15 mouse cellular contexts compared by ENCODE assay signal in the genomic region with DNA sequence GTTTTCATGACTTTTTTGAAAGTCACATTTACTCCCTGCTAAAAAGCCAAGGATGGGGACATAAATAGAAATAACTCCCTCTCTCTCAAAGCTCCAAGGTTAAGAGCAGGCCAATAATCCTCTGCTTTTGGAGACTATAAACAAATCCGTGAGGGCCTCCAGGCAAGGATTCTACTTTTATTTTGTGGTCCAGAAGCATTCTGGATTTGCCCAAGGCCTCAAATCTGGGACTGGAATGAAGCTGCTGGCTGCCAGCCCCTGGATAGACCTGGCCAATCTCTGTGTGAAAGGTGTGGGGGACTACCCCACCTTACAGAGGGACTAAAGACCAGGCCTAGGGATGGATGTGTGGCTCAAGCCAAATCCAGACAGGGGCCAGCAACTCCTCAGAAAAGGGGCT. TPM values are rescaled to one million over a fixed set of nuclear protein-coding genes. Genes with fewer than 3 reads are reported as not detected.
DNase-seq lines count a peak whose midpoint lies in the region; ATAC-seq and TF ChIP-seq lines count a peak whose summit lies in the region.
"Had no signal": no experiment of that assay in that cellular context is flagged by ENCODE, and none has a peak within 500 bp of the region (broad histone marks: within the 10 kb centered on the region; RNA-seq: fewer than 3 reads in every experiment).

No protein-coding gene starts in this region.

- peak overlapping the region; percentile 85 for H3K27ac ChIP-seq in heart, embryonic 13.5 days (replicated peaks)
- no peak overlapping the region for H3K27ac ChIP-seq in heart, adult 2 months
- peak overlapping the region; percentile 79; the same call in 1 of the 2 replicates for H3K27ac ChIP-seq in lung, embryonic 16.5 days (ENCODE audit: low read length)
- 0 out of 2 replicates have a peak overlapping the region, but pooled peaks have one; percentile 12 for H3K27ac ChIP-seq in intestine, embryonic 16.5 days (ENCODE audit: low read length)
- H3K27ac ChIP-seq in stomach, postnatal 0 days (replicated peaks), result peak overlapping the region; percentile 65
- H3K27ac ChIP-seq: liver, embryonic 15.5 days had no signal

- no peaks in the 10 kb centered on the region for H3K9me3 ChIP-seq in heart, embryonic 13.5 days
- no peaks in the 10 kb centered on the region for H3K9me3 ChIP-seq in lung, embryonic 16.5 days (ENCODE audit: control insufficient read depth, low read length)
- H3K9me3 ChIP-seq in intestine, embryonic 16.5 days (ENCODE audit: control insufficient read depth, low read length), result no peaks in the 10 kb centered on the region
- no peaks in the 10 kb centered on the region for H3K9me3 ChIP-seq in stomach, postnatal 0 days (ENCODE audit: control insufficient read depth, low read length)
- H3K9me3 ChIP-seq: liver, embryonic 15.5 days had no signal

- TF ChIP-seq EP300 in heart, adult 2 months (IDR thresholded peaks at IDR 0.05; ENCODE audit: insufficient read depth, low read depth, low read length), result no peak
- TF ChIP-seq EP300 in stomach, postnatal 0 days (optimal IDR thresholded peaks at IDR 0.05), result no peak

- no peak overlapping the region for H3K4me2 ChIP-seq in heart, embryonic 13.5 days
- H3K4me2 ChIP-seq in lung, embryonic 16.5 days (ENCODE audit: low read depth, low read length), result no peak overlapping the region
- H3K4me2 ChIP-seq in intestine, embryonic 16.5 days (ENCODE audit: low read depth, low read length), result no peak overlapping the region
- no peak overlapping the region for H3K4me2 ChIP-seq in stomach, postnatal 0 days (replicated peaks; ENCODE audit: low read depth)

- peaks cover 33% of the 10 kb centered on the region for H3K4me1 ChIP-seq in heart, embryonic 13.5 days
- H3K4me1 ChIP-seq in heart, adult 2 months (ENCODE audit: control insufficient read depth, insufficient read depth, low read length), result peaks cover 5% of the 10 kb centered on the region
- H3K4me1 ChIP-seq in lung, embryonic 16.5 days (replicated peaks; ENCODE audit: control insufficient read depth, insufficient read depth, low read length), result peaks cover 28% of the 10 kb centered on the region
- H3K4me1 ChIP-seq in intestine, embryonic 16.5 days (ENCODE audit: control insufficient read depth, insufficient read depth, low read length), result peaks cover 19% of the 10 kb centered on the region
- H3K4me1 ChIP-seq in stomach, postnatal 0 days (replicated peaks; ENCODE audit: control insufficient read depth, insufficient read depth), result peaks cover 2% of the 10 kb centered on the region; the same call in 1 of the 2 replicates
- H3K4me1 ChIP-seq: liver, embryonic 15.5 days had no signal

- no peak for DNase-seq in heart, adult 2 months
- no peak for DNase-seq in lung, postnatal 36 days
- no peak for DNase-seq in stomach, postnatal 0 days (ENCODE audit: low spot score)
- no peak for DNase-seq in cerebellum, adult 9-10 months
- DNase-seq: cerebellum, adult 18-20 months; gastrocnemius, postnatal 36 days; heart, postnatal 36 days; kidney, postnatal 10 days; layer of hippocampus, adult 9-11 months; right cerebral cortex, postnatal 14 days had no signal

- H3K27me3 ChIP-seq in heart, embryonic 13.5 days (replicated peaks), result no peaks in the 10 kb centered on the region
- no peaks in the 10 kb centered on the region for H3K27me3 ChIP-seq in heart, adult 2 months (ENCODE audit: control insufficient read depth, insufficient read depth, low read length)
- H3K27me3 ChIP-seq in lung, embryonic 16.5 days (ENCODE audit: control insufficient read depth, insufficient read depth, low read depth, low read length), result no peaks in the 10 kb centered on the region; the same call in 1 of the 2 replicates
- 0 out of 2 replicates have a peak, but pooled peaks cover 2% of the 10 kb centered on the region for H3K27me3 ChIP-seq in intestine, embryonic 16.5 days (replicated peaks; ENCODE audit: control insufficient read depth, insufficient read depth, low read length)
- no peaks in the 10 kb centered on the region for H3K27me3 ChIP-seq in stomach, postnatal 0 days (ENCODE audit: control insufficient read depth, insufficient read depth, low read length)

- WGBS in heart, embryonic 13.5 days, result 76% methylated on average over 1 of the region's 1 CpGs
- WGBS in heart, adult 2 months, result 67% methylated on average over 1 of the region's 1 CpGs
- 56% methylated on average over 1 of the region's 1 CpGs for WGBS in lung, embryonic 16.5 days
- WGBS in intestine, embryonic 16.5 days, result 56% methylated on average over 1 of the region's 1 CpGs
- WGBS in stomach, postnatal 0 days, result 31% methylated on average over 1 of the region's 1 CpGs

- no peak for TF ChIP-seq CTCF in heart, adult 2 months (IDR thresholded peaks at IDR 0.05)
- no peak for TF ChIP-seq CTCF in stomach, postnatal 0 days (IDR thresholded peaks at IDR 0.05; ENCODE audit: low read depth)

- intact Hi-C loops in heart, adult 2 months (cut with DNase I), result no loop called here

- ATAC-seq in heart, embryonic 13.5 days (ENCODE audit: extremely low read depth, insufficient number of reproducible peaks, low FRiP score, low TSS enrichment), result no peak
- ATAC-seq in lung, embryonic 16.5 days (ENCODE audit: low read depth), result no peak
- ATAC-seq in intestine, embryonic 16.5 days, result no peak
- no peak for ATAC-seq in stomach, postnatal 0 days (ENCODE audit: low FRiP score, low TSS enrichment)
- ATAC-seq: CD4-positive, CD25-positive, alpha-beta regulatory T cell, adult 4 months had no signal

- H3K4me3 ChIP-seq in heart, embryonic 13.5 days, result no peak overlapping the region
- H3K4me3 ChIP-seq in heart, adult 2 months, result no peak overlapping the region
- no peak overlapping the region for H3K4me3 ChIP-seq in lung, embryonic 16.5 days (ENCODE audit: low read length)
- no peak overlapping the region for H3K4me3 ChIP-seq in intestine, embryonic 16.5 days (ENCODE audit: low read length)
- H3K4me3 ChIP-seq in stomach, postnatal 0 days (ENCODE audit: low read depth, low read length), result no peak overlapping the region
- H3K4me3 ChIP-seq: liver, embryonic 15.5 days had no signal

- no peak overlapping the region for H3K9ac ChIP-seq in heart, embryonic 13.5 days
- no peak overlapping the region for H3K9ac ChIP-seq in heart, adult 2 months (ENCODE audit: low read depth, low read length)
- no peak overlapping the region for H3K9ac ChIP-seq in lung, embryonic 16.5 days (ENCODE audit: low read length)
- H3K9ac ChIP-seq in intestine, embryonic 16.5 days (ENCODE audit: low read depth, low read length), result no peak overlapping the region
- H3K9ac ChIP-seq in stomach, postnatal 0 days (ENCODE audit: low read length), result no peak overlapping the region
- H3K9ac ChIP-seq: liver, embryonic 15.5 days had no signal

- TF ChIP-seq POLR2A in heart, adult 2 months (IDR thresholded peaks at IDR 0.05; ENCODE audit: insufficient read depth, low read depth, low read length), result no peak

- no peaks in the 10 kb centered on the region for H3K36me3 ChIP-seq in heart, embryonic 13.5 days
- no peaks in the 10 kb centered on the region for H3K36me3 ChIP-seq in heart, adult 2 months (ENCODE audit: control insufficient read depth, insufficient read depth, low read length)
- no peaks in the 10 kb centered on the region for H3K36me3 ChIP-seq in lung, embryonic 16.5 days (ENCODE audit: control insufficient read depth, insufficient read depth, low read length)
- H3K36me3 ChIP-seq in intestine, embryonic 16.5 days (ENCODE audit: control insufficient read depth, insufficient read depth, low read length), result no peaks in the 10 kb centered on the region
- H3K36me3 ChIP-seq in stomach, postnatal 0 days (ENCODE audit: control insufficient read depth, insufficient read depth, low read length), result no peaks in the 10 kb centered on the region
- H3K36me3 ChIP-seq: liver, embryonic 15.5 days had no signal

- H3K79me2 ChIP-seq in heart, adult 2 months (replicated peaks; ENCODE audit: control insufficient read depth, insufficient read depth, low read length), result no peaks in the 10 kb centered on the region

RNA-seq across cellular contexts. Expression of a gene that starts 54.1 kb away (rescaled TPM):
- polyA plus RNA-seq in heart, embryonic 13.5 days (2015; fragmentation: Nextera tagmentation; extraction: Ambion mirVana), result 36.7 and 44.7 TPM in 2 replicates
- 1 to 10 TPM; 5.6 to 8.3 TPM for total RNA-seq in heart, adult 2 months (2021)
- 6.6 and 10.2 TPM in 2 replicates for polyA plus RNA-seq in heart, adult 2 months (2012; rRNA removed)
- polyA plus RNA-seq in lung, embryonic 16.5 days (2015; fragmentation: Nextera tagmentation; extraction: Ambion mirVana), result 13.2 and 17.5 TPM in 2 replicates
- 88.2 and 89.1 TPM in 2 replicates for polyA plus RNA-seq in intestine, embryonic 16.5 days (2015; fragmentation: Nextera tagmentation; extraction: Ambion mirVana)
- 39.2 and 45.8 TPM in 2 replicates for polyA plus RNA-seq in stomach, postnatal 0 days (2015; fragmentation: Nextera tagmentation; extraction: Ambion mirVana)
